ENCODE assay signal across 8 mouse cellular contexts in genomic region chr11:84871046-84871445, GRCm38 (mm10). TPM values are rescaled to one million over a fixed set of nuclear protein-coding genes. Genes with fewer than 3 reads are reported as not detected.
DNase-seq lines count a peak whose midpoint lies in the region; ATAC-seq and TF ChIP-seq lines count a peak whose summit lies in the region.

No protein-coding gene starts in this region.

- no peak for TF ChIP-seq CTCF in lung, embryonic 14.5 days (IDR thresholded peaks at IDR 0.05; ENCODE audit: low read depth)
- TF ChIP-seq CTCF in bone marrow macrophage, adult 2 months (IDR thresholded peaks at IDR 0.05; ENCODE audit: low read depth, low read length): 0 out of 2 replicates have a peak, but pooled peaks have one; percentile 24

- peak overlapping the region; percentile 82 for H3K4me2 ChIP-seq in lung, embryonic 14.5 days
- peak overlapping the region; percentile 69 for H3K4me2 ChIP-seq in forebrain, embryonic 16.5 days (ENCODE audit: low read length)
- peak overlapping the region; percentile 80 for H3K4me2 ChIP-seq in liver, embryonic 16.5 days (ENCODE audit: low read depth, low read length)

- peak overlapping the region; percentile 92 for H3K4me3 ChIP-seq in lung, embryonic 14.5 days (ENCODE audit: low read depth, low read length)
- H3K4me3 ChIP-seq in bone marrow macrophage, adult 2 months (ENCODE audit: insufficient read depth, low read length): peak overlapping the region; percentile 97
- peak overlapping the region; percentile 81 for H3K4me3 ChIP-seq in forebrain, embryonic 16.5 days (replicated peaks; ENCODE audit: low read length)
- H3K4me3 ChIP-seq in liver, embryonic 16.5 days (ENCODE audit: low read depth, low read length): peak overlapping the region; percentile 86

- H3K9me3 ChIP-seq in lung, embryonic 14.5 days (ENCODE audit: low read depth, low read length): no peaks in the 10 kb centered on the region
- no peaks in the 10 kb centered on the region for H3K9me3 ChIP-seq in forebrain, embryonic 16.5 days (ENCODE audit: control insufficient read depth, low read length)
- H3K9me3 ChIP-seq in liver, embryonic 16.5 days (replicated peaks; ENCODE audit: control insufficient read depth, low read length): no peaks in the 10 kb centered on the region

- no peaks in the 10 kb centered on the region for H3K4me1 ChIP-seq in lung, embryonic 14.5 days (ENCODE audit: insufficient read depth)
- H3K4me1 ChIP-seq in bone marrow macrophage, adult 2 months (ENCODE audit: control insufficient read depth, insufficient read depth, low read length): peaks cover 9% of the 10 kb centered on the region
- H3K4me1 ChIP-seq in forebrain, embryonic 16.5 days (replicated peaks; ENCODE audit: control insufficient read depth, insufficient read depth, low read length): peaks cover 19% of the 10 kb centered on the region
- peaks cover 25% of the 10 kb centered on the region for H3K4me1 ChIP-seq in liver, embryonic 16.5 days (ENCODE audit: control insufficient read depth, low read depth, low read length)

- no peak for TF ChIP-seq POLR2A in bone marrow macrophage, adult 2 months (IDR thresholded peaks at IDR 0.05; ENCODE audit: borderline replicate concordance, low read depth, low read length)

- peak; percentile 69 for DNase-seq in lung, embryonic 14.5 days
- no peak for DNase-seq in lung, adult 18-20 months
- DNase-seq in left cerebral cortex, adult 9 months (ENCODE audit: low spot score in 2 of 2): no peak
- no peak for DNase-seq in thymus, postnatal 4 days
- DNase-seq in right cerebral cortex, postnatal 36 days (ENCODE audit: low spot score in 2 of 2): no peak

- WGBS in lung, embryonic 14.5 days: under 1% methylated on average over 10 of the region's 10 CpGs
- WGBS in forebrain, embryonic 16.5 days: under 1% methylated on average over 10 of the region's 10 CpGs
- WGBS in liver, embryonic 16.5 days (ENCODE audit: insufficient replicate concordance): 0% methylated on average over 10 of the region's 10 CpGs

- H3K27me3 ChIP-seq in lung, embryonic 14.5 days (ENCODE audit: insufficient read depth, low read length): no peaks in the 10 kb centered on the region
- H3K27me3 ChIP-seq in forebrain, embryonic 16.5 days (replicated peaks; ENCODE audit: control insufficient read depth, insufficient read depth, low read length): no peaks in the 10 kb centered on the region
- H3K27me3 ChIP-seq in liver, embryonic 16.5 days (ENCODE audit: control insufficient read depth, insufficient read depth, low read depth, low read length): no peaks in the 10 kb centered on the region

- H3K27ac ChIP-seq in lung, embryonic 14.5 days (ENCODE audit: low read depth): peak overlapping the region; percentile 98
- H3K27ac ChIP-seq in bone marrow macrophage, adult 2 months (ENCODE audit: insufficient read depth, low read depth, low read length): peak overlapping the region; percentile 93
- H3K27ac ChIP-seq in forebrain, embryonic 16.5 days (ENCODE audit: low read length): peak overlapping the region; percentile 99
- H3K27ac ChIP-seq in liver, embryonic 16.5 days (ENCODE audit: low read length): peak overlapping the region; percentile 100

- H3K36me3 ChIP-seq in lung, embryonic 14.5 days (ENCODE audit: insufficient read depth): peaks cover 3% of the 10 kb centered on the region; the same call in 1 of the 2 replicates
- H3K36me3 ChIP-seq in forebrain, embryonic 16.5 days (ENCODE audit: control insufficient read depth, insufficient read depth): no peaks in the 10 kb centered on the region
- no peaks in the 10 kb centered on the region; the same call in 1 of the 2 replicates for H3K36me3 ChIP-seq in liver, embryonic 16.5 days (ENCODE audit: control insufficient read depth, insufficient read depth)

- peak overlapping the region; percentile 93 for H3K9ac ChIP-seq in lung, embryonic 14.5 days
- peak overlapping the region; percentile 96 for H3K9ac ChIP-seq in forebrain, embryonic 16.5 days (replicated peaks; ENCODE audit: low read depth, low read length)
- peak overlapping the region; percentile 91 for H3K9ac ChIP-seq in liver, embryonic 16.5 days (ENCODE audit: low read depth, low read length)

- ATAC-seq in lung, embryonic 14.5 days (ENCODE audit: insufficient read depth): no peak; the same call in 1 of the 2 replicates
- ATAC-seq in forebrain, embryonic 16.5 days: peak; percentile 27
- ATAC-seq in liver, embryonic 16.5 days (ENCODE audit: low read depth): peak; percentile 42

RNA-seq across cellular contexts. Expression of gene Ggnbp2, which starts 0.4 kb away (rescaled TPM):
- 63.7 and 64.2 TPM in 2 replicates for polyA plus RNA-seq in lung, embryonic 14.5 days (2014; fragmentation: Nextera tagmentation; extraction: Ambion mirVana)
- polyA plus RNA-seq in bone marrow macrophage, adult 2 months (2012; ENCODE audit: insufficient read depth, insufficient read length, missing spikeins): 88.5 and 105 TPM in 2 replicates
- polyA plus RNA-seq in forebrain, embryonic 16.5 days (2015; fragmentation: Nextera tagmentation; extraction: Ambion mirVana): 71.4 and 73.3 TPM in 2 replicates
- polyA plus RNA-seq in liver, embryonic 16.5 days (2015; fragmentation: Nextera tagmentation; extraction: Ambion mirVana): 48.4 and 50.3 TPM in 2 replicates

RNA-seq across cellular contexts. Expression of gene Myo19, which starts 8.9 kb away (rescaled TPM):
- polyA plus RNA-seq in lung, embryonic 14.5 days (2014; fragmentation: Nextera tagmentation; extraction: Ambion mirVana): 11.7 and 12.6 TPM in 2 replicates
- polyA plus RNA-seq in bone marrow macrophage, adult 2 months (2012; ENCODE audit: insufficient read depth, insufficient read length, missing spikeins): 1.9 and 2.3 TPM in 2 replicates
- 5.1 and 6.5 TPM in 2 replicates for polyA plus RNA-seq in forebrain, embryonic 16.5 days (2015; fragmentation: Nextera tagmentation; extraction: Ambion mirVana)
- polyA plus RNA-seq in liver, embryonic 16.5 days (2015; fragmentation: Nextera tagmentation; extraction: Ambion mirVana): 3.0 and 3.3 TPM in 2 replicates

RNA-seq across cellular contexts. Expression of gene Pigw, which starts 9.0 kb away (rescaled TPM):
- polyA plus RNA-seq in lung, embryonic 14.5 days (2014; fragmentation: Nextera tagmentation; extraction: Ambion mirVana): 1.9 and 2.9 TPM in 2 replicates
- polyA plus RNA-seq in bone marrow macrophage, adult 2 months (2012; ENCODE audit: insufficient read depth, insufficient read length, missing spikeins): 2.6 and 4.0 TPM in 2 replicates
- polyA plus RNA-seq in forebrain, embryonic 16.5 days (2015; fragmentation: Nextera tagmentation; extraction: Ambion mirVana): 2.7 and 3.7 TPM in 2 replicates
- polyA plus RNA-seq in liver, embryonic 16.5 days (2015; fragmentation: Nextera tagmentation; extraction: Ambion mirVana): 1.3 and 1.4 TPM in 2 replicates

RNA-seq across cellular contexts. Expression of gene Dhrs11, which starts 42.3 kb away (rescaled TPM):
- polyA plus RNA-seq in lung, embryonic 14.5 days (2014; fragmentation: Nextera tagmentation; extraction: Ambion mirVana): 11.1 and 11.4 TPM in 2 replicates
- polyA plus RNA-seq in bone marrow macrophage, adult 2 months (2012; ENCODE audit: insufficient read depth, insufficient read length, missing spikeins): 16.3 and 16.8 TPM in 2 replicates
- polyA plus RNA-seq in forebrain, embryonic 16.5 days (2015; fragmentation: Nextera tagmentation; extraction: Ambion mirVana): 3.7 and 4.3 TPM in 2 replicates
- polyA plus RNA-seq in liver, embryonic 16.5 days (2015; fragmentation: Nextera tagmentation; extraction: Ambion mirVana): 231 and 247 TPM in 2 replicates

RNA-seq across cellular contexts. Expression of gene Znhit3, which starts 45.1 kb away (rescaled TPM):
- polyA plus RNA-seq in lung, embryonic 14.5 days (2014; fragmentation: Nextera tagmentation; extraction: Ambion mirVana): 57.3 and 61.4 TPM in 2 replicates
- polyA plus RNA-seq in bone marrow macrophage, adult 2 months (2012; ENCODE audit: insufficient read depth, insufficient read length, missing spikeins): 12.1 and 15.0 TPM in 2 replicates
- polyA plus RNA-seq in forebrain, embryonic 16.5 days (2015; fragmentation: Nextera tagmentation; extraction: Ambion mirVana): 60.8 and 66.9 TPM in 2 replicates
- polyA plus RNA-seq in liver, embryonic 16.5 days (2015; fragmentation: Nextera tagmentation; extraction: Ambion mirVana): 27.4 and 32.1 TPM in 2 replicates
